Mouse (Mus musculus) heart, adult 9 months (tissue): ENCODE results near the gene Tmem182.

Experiments
- DNase-seq, 2 experiments: peaks; one replicate each; pipeline ENCODE4 v3.0.0; 2022; ENCODE audit warnings: low spot score in 2 of 2

Tmem182 gene

DNA sequence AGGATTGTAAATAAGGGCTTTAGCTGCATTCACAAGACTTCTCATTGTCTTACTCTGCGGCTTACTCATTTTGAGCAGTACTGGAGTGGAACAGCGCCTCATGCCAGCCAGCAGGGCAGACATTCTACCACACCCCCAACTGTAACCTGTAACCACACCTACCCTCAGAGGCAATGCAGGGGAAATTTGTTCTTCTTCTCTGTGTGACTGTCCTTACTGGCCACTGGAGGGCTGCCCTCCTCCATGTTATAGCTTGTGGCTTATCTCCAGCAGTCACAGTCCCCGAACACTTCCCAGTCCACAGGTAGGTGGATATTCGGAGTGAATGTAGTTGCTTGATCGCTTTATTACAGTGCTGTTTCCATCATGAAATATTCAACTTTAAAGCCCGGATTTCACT is 59.6 kb downstream of the Tmem182 start:
- DNase-seq = no peak

DNA sequence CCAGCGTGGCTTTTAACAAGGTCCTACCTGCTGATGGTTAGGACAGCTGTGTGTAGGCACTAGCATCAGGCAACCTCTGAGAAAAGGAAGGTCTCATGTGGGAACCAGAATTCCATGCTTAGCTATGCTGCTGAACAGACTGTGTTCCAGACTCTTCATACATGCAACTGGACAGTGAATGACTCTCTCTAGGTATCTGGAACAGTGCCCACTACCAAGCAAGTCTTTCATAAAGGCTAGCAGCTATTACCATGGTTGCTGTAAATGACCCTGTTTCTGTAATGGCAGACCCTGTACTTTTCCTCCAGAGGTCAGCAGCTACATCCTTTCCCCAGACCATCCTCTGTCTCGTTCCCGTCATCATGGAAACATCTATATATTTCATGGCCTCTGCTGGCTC is 61.7 kb downstream of the Tmem182 start:
- DNase-seq = no peak

DNA sequence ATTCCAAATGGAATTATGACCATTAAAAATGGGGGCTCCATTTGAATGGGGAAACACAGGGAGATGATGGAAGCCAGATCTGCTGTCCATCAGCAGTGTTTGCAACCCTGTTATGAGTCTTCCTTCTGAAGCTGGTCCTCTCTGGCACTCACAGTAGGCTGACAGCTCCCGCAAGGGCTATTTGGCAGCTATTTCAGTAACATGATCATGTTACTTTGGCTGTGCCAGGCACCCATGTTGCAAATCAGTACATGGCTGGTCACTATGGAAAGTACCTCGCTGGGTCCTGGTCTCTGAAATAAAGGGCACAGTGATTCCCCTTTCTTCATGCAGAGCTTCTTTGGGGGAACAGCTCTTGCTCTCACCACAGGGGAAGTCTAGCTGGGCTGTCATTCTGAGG is 62.2 kb downstream of the Tmem182 start:
- peak in 1 of 2 experiments; percentile 40 for DNase-seq

DNA sequence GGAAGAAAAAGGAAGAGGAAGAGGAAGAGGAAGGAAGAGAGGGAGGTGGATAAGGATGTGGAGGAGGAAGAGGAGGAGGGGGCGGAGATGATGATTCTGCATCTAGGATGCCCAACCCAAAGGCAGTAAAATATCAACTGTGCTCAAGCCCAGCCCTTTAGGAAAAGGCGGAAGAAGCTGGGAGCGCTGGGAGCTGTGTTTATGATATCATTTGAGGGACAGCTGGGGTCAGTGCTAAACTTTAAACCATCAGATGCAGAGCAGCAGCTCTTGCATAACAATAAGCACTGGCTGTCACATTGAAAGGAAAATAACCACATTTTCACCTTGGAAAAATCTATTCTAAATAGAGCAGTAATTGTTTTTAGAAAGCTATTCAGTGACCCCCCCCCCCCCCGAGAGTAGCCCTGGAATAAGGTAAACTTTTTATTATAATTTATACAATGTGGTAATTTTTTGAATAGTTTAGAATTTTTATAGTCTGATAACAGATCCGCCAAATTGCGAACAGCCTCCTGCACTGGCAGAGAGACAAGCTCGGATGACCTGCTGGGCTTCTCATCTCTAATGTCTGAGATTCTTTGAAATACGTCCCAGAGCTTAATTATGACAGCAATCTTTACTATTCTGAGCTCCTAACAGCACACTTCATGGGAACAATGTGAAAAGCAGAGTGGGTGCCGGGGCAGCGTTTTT is 68.5 kb downstream of the Tmem182 start:
- no peak for DNase-seq

DNA sequence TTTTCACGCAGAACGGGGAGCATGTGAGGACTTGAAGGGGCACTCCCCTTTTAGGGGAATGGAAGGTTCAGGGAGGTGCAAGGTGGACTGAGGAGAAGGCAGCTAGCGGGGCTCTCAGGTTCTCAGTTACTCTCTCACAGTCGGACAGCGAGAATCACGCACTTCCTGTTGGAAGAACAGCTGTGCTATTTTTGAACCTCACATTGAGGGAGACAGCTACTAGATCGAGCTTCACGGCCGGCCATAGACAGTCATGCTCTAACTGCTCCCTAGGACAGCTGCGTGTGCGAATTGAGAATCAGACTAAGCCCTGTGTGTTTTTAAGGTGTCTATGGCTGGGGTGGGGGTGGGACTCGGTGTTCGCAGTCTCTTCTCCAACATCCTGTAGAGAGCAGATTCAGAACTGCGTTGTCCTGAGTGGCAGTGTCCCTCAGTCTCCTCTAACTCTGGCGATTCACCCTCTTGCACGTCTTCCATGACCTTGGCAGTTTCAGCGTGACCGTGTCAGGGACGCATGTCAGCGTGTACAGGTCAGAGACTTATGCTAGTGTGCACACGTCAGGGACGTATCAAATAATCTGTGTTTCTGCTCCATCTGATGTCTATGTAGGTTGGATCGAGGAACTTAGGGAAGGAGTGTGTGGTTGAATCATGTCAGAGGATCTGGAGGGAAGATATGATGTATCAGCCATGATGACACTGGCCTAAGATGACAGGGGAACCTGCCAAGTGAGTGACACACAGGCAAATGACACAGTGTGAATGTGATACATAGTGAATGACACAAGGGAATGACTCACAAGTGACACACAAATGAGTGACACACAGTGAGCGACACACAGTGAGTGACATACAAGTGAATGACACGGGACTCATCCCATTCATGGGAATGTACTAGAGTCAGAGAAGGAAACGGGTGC is 69.3 kb downstream of the Tmem182 start:
- DNase-seq = peak; percentile 19 to 30

DNA sequence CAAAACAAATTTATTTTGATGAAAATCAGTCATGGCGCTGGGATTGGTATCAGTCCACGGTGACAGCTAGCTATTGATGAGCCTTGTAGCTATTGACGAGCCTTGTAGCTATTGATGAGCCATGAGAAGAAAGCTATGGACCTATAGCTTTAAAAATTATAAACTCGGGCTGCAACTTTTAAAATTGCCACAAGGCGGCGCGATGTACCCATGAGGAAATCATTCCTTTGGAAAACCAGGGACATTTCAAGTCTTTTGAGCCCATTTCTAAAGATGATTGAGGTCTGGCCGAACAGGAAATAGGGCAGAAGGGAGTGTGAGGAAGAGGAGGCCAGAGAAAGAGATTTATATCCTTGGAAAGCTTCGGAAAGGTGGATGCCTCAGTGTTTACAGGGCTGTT is 73.7 kb downstream of the Tmem182 start:
- no peak for DNase-seq

DNA sequence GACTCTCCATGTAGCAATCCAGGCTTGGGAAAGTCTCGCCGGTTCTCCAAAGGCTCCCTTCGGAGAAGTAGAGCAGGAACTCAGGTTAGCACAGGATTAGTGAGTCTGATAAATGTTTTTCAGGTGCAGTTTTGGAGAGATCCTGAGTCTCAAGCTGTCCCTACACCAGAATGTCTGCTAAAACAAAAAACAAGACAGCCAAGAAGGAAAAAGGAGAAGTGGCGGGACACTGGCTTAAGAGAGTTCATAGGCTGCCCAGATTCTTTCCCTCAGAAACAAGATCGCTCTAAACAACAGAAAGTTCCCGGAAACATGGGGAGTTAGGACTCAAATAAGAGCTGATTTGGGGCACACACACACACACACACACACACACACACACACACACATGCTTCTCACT is 74.1 kb downstream of the Tmem182 start:
- DNase-seq = no peak

DNA sequence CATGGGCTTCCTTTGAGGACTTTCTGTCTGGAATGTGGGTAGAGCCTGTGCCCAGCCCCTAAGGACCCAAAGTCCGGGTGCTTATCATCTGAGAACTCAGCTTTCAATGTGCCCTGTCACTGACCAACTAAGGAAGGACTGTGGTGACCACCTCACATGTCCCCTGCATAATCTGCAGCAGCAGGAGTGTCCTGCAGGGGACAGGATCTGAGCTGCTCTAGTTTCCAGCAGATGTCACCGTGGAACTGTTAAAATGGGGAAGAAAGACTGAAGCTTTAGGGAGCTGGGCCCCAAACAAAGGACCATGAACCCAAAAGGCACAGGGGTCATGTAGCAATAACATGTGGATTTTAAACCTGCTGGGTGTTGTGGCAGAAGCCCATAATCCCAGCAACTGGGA is 75.1 kb downstream of the Tmem182 start:
- no peak for DNase-seq

DNA sequence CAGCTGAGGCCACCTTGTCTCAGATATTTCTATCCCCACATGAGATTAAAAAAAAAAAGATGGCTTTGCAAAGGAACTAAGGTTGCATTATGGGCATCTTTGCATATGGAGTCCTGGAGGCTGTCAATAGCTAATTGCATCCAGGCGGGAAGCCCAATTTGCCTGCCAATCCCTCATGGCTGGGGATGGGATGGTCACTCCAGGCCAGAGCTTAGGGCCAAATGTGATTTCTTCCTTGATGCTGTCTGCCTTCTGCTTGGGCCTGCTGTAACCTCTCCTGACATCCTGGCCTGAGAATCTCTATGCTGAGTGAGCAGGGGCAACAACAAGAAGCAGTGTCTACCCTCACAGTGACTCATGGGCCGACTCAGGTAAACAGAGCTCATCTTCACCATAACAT is 78.5 kb downstream of the Tmem182 start:
- no peak for DNase-seq

DNA sequence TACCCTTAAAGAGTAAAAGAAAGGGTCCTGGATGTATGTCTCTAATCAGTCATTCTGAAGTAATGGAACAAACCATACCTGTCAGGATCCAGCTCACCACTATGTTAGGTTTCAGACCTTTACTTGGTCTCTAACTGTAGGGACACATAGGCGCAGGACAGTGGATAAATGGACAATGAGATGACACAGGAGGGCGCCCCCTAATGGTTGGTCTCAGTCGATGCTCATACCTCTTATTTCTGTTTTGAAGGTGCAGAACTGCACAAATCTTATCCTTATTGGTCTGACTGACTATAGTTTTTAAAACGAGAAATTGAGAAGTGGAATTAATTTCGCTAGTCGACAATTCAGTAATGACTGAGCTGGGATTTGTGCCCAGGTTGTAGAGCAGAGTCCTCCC is 79.5 kb downstream of the Tmem182 start:
- DNase-seq = no peak

DNA sequence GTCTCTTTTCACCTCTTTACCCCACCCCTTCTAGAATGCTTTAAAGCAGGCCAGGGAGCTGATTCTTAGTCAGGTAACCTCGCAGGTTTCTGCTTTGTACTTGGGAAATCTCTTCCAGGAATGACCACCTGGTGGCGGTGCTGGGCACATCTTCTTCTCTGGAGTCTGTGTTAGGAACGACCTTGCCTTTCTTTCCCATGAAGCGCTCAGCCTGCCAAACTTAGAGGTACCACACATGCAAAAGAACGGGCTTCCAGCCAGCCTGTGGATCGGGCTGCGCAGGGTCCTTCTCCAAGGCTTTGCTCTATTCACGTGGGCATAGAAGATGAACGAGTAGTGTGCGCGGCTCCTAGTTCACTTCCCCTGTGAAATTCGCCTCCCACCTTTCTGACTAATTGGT is 82.3 kb downstream of the Tmem182 start:
- DNase-seq = peak in 1 of 2 experiments; percentile 22

DNA sequence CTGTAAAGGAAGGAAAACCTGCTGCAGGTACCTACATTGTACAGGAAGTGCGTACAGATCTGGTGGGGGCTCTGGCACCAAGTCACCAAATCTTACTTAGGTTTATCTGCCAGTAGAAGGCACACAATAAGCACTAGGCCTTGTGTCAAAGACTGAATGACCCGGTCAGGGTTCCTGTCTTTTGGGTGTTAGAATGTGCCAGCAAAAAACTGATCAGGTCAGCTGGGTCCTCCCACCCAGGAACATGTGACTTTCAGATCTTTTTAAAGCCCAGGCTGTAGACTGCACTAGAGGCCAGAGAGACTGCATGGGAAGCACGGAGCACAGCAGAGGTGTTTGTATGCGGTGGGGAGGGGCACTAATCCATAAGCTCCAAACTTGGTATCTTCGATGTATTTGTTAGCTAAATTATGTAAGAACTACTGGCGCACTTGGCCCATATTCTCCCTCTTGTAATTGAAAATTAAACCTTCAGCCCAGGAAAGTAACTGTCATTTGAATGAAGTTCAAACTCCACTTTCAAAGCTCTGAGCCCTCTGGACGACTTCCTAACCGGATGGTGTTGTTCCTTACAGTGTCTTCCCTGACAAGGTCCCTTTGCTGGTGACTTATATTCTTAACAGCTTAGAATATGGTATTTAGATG is 83.1 kb downstream of the Tmem182 start:
- DNase-seq = no peak

DNA sequence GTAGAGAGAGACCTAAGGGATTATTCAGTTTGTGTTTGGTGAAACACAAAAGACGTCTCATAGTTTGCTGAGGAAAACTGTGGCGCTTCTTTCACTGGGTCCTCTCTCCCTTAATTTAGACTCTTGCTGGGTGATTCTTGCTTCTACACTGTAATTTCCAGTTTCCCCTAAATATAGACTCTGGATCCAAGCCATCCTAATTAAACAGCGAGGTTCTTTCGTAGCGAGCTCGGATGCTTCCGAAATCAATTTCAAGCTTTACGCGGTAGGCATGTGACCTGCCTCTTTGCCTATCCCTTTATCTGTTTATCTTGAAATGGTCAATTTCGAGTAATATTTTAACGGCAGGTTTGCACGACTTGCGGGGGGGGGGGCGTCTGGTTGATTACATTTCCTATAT is 84.2 kb downstream of the Tmem182 start:
- no peak for DNase-seq

DNA sequence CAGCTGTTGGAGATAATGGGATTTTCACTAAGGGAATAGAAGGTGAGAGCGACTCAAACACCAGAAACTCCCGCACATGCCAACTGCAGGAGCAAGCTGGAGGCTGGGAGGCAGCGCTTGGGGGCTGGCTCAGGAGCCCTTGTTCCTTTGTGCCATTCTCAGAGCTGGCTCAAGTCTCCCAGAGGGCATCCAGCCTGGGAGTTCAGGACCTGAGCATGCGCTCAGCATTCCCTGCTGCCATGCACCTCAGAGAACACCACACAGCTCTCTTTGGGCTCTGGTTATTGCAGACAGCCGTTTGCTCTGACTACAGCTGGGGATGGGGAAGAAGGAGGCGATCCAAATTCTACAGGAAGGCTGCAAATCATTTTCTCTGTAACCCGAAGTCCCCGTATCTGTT is 84.8 kb downstream of the Tmem182 start:
- DNase-seq = no peak

DNA sequence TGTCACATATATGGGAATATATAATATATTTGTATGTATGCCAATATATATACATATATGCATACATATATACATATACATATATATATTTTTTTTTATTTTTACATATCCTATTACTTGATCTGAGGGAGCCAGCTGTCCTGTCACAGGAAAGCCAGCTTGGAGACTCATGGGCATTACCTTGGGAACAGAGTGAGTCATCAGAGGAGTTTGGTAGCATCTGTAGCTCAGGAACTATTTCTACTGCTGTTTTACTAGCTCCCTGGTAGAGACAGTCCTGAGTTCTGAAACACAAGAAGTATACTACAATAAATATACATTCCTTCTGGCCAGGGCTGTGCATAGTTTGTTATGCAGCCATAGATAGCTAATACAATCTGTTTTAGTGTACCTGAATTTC is 98.3 kb downstream of the Tmem182 start:
- no peak for DNase-seq
